Mouse (Mus musculus): ENCODE data around the gene Elob. TPM values are rescaled to one million over a fixed set of nuclear protein-coding genes. Genes with fewer than 3 reads are reported as not detected.

The Elob gene
- polyA plus RNA-seq, 1 experiment = 719 TPM

- TF ChIP-seq FLI1 (IDR thresholded peaks at IDR 0.05; ENCODE audit: low read length) (no peak), GATA1 (IDR thresholded peaks at IDR 0.05; ENCODE audit: borderline replicate concordance, low read length) (no peak)
- Histone ChIP-seq H3K36me3 (replicated peaks; ENCODE audit: low read length) (no peaks in the 10 kb centered on the region), H3K27me3 (replicated peaks) (peaks cover 17% of the 10 kb centered on the region), H3K9me3 (peaks cover 5% of the 10 kb centered on the region; the same call in 1 of the 2 replicates), H3K4me1 (peaks cover 5% of the 10 kb centered on the region; the same call in 1 of the 2 replicates), H3K4me3 (replicated peaks) (no peak overlapping the region)
Observed at GRCm38 (mm10) chr17:23854229-23854765, 25.4 kb upstream of the Elob start.

- peak overlapping the region; percentile 20 for H3K4me3 ChIP-seq (replicated peaks)
- TF ChIP-seq FLI1 (IDR thresholded peaks at IDR 0.05; ENCODE audit: low read length) (no peak), GATA1 (IDR thresholded peaks at IDR 0.05; ENCODE audit: borderline replicate concordance, low read length) (no peak)
- peaks cover 5% of the 10 kb centered on the region; the same call in 1 of the 2 replicates for H3K4me1 ChIP-seq
- H3K36me3 ChIP-seq (replicated peaks; ENCODE audit: low read length) = no peaks in the 10 kb centered on the region
- H3K27me3 ChIP-seq (replicated peaks) = peaks cover 17% of the 10 kb centered on the region
- peaks cover 7% of the 10 kb centered on the region; the same call in 1 of the 2 replicates for H3K9me3 ChIP-seq
Observed at GRCm38 (mm10) chr17:23853292-23853691, 24.4 kb upstream of the Elob start.

- TF ChIP-seq GATA1 (IDR thresholded peaks at IDR 0.05; ENCODE audit: borderline replicate concordance, low read length) = no peak
- no peak for TF ChIP-seq FLI1 (IDR thresholded peaks at IDR 0.05; ENCODE audit: low read length)
- Histone ChIP-seq H3K36me3 (replicated peaks; ENCODE audit: low read length) (no peaks in the 10 kb centered on the region), H3K27me3 (replicated peaks) (peaks cover 15% of the 10 kb centered on the region), H3K9me3 (peaks cover 9% of the 10 kb centered on the region; the same call in 1 of the 2 replicates), H3K4me3 (replicated peaks) (no peak overlapping the region), H3K4me1 (peaks cover 5% of the 10 kb centered on the region; the same call in 1 of the 2 replicates)
Observed at GRCm38 (mm10) chr17:23850853-23851749, 22.2 kb upstream of the Elob start.

GRCm38 (mm10) chr17:23850028-23850427, 21.1 kb upstream of the Elob start:
- Histone ChIP-seq H3K9me3 (peaks cover 9% of the 10 kb centered on the region; the same call in 1 of the 2 replicates), H3K4me3 (replicated peaks) (no peak overlapping the region), H3K27me3 (replicated peaks) (peaks cover 12% of the 10 kb centered on the region), H3K4me1 (peaks cover 5% of the 10 kb centered on the region; the same call in 1 of the 2 replicates), H3K36me3 (replicated peaks; ENCODE audit: low read length) (no peaks in the 10 kb centered on the region)
- TF ChIP-seq GATA1 (IDR thresholded peaks at IDR 0.05; ENCODE audit: borderline replicate concordance, low read length) = no peak
- no peak for TF ChIP-seq FLI1 (IDR thresholded peaks at IDR 0.05; ENCODE audit: low read length)

GRCm38 (mm10) chr17:23843812-23844273, 14.9 kb upstream of the Elob start, which contains the start of the genes Prss32 and Prss41:
TSS of gene Prss32 (plus strand) at chr17:23843855.
TSS of gene Prss41 (minus strand) at chr17:23844172.
- H3K4me3 ChIP-seq (replicated peaks) = peak within 1 kb of the TSS; percentile 87
- no peaks in the 10 kb centered on the region for H3K36me3 ChIP-seq (replicated peaks; ENCODE audit: low read length)
- 0 out of 2 replicates have a peak, but pooled peaks cover 4% of the 10 kb centered on the region for H3K9me3 ChIP-seq
- peaks cover 7% of the 10 kb centered on the region for H3K27me3 ChIP-seq (replicated peaks)
- peaks cover 10% of the 10 kb centered on the region for H3K4me1 ChIP-seq
- TF ChIP-seq GATA1 (IDR thresholded peaks at IDR 0.05; ENCODE audit: borderline replicate concordance, low read length) = no peak
- no peak for TF ChIP-seq FLI1 (IDR thresholded peaks at IDR 0.05; ENCODE audit: low read length)

- Histone ChIP-seq H3K27me3 (replicated peaks) (peaks cover 7% of the 10 kb centered on the region), H3K36me3 (replicated peaks; ENCODE audit: low read length) (no peaks in the 10 kb centered on the region), H3K4me3 (replicated peaks) (peak overlapping the region; percentile 87), H3K4me1 (peaks cover 10% of the 10 kb centered on the region), H3K9me3 (0 out of 2 replicates have a peak, but pooled peaks cover 2% of the 10 kb centered on the region)
- no peak for TF ChIP-seq FLI1 (IDR thresholded peaks at IDR 0.05; ENCODE audit: low read length)
- TF ChIP-seq GATA1 (IDR thresholded peaks at IDR 0.05; ENCODE audit: borderline replicate concordance, low read length) = no peak
Observed at GRCm38 (mm10) chr17:23843141-23843811, 14.3 kb upstream of the Elob start.

GRCm38 (mm10) chr17:23841145-23841544, 12.2 kb upstream of the Elob start:
- peaks cover 12% of the 10 kb centered on the region for H3K27me3 ChIP-seq (replicated peaks)
- H3K4me3 ChIP-seq (replicated peaks) = no peak overlapping the region
- H3K36me3 ChIP-seq (replicated peaks; ENCODE audit: low read length) = no peaks in the 10 kb centered on the region
- peaks cover 18% of the 10 kb centered on the region for H3K4me1 ChIP-seq
- TF ChIP-seq FLI1 (IDR thresholded peaks at IDR 0.05; ENCODE audit: low read length) (no peak), GATA1 (IDR thresholded peaks at IDR 0.05; ENCODE audit: borderline replicate concordance, low read length) (no peak)
- H3K9me3 ChIP-seq = no peaks in the 10 kb centered on the region

- TF ChIP-seq GATA1 (IDR thresholded peaks at IDR 0.05; ENCODE audit: borderline replicate concordance, low read length) (no peak), FLI1 (IDR thresholded peaks at IDR 0.05; ENCODE audit: low read length) (no peak)
- peaks cover 44% of the 10 kb centered on the region for H3K27me3 ChIP-seq (replicated peaks)
Observed at GRCm38 (mm10) chr17:23836006-23836575, 7.2 kb upstream of the Elob start, which contains the start of gene Prss33. TSS of gene Prss33 (minus strand) at chr17:23836056.

GRCm38 (mm10) chr17:23831201-23831600, 2.3 kb upstream of the Elob start:
- Histone ChIP-seq H3K9me3 (no peaks in the 10 kb centered on the region), H3K36me3 (replicated peaks; ENCODE audit: low read length) (peaks cover 14% of the 10 kb centered on the region), H3K4me3 (replicated peaks) (no peak overlapping the region), H3K4me1 (peaks cover 29% of the 10 kb centered on the region), H3K27me3 (replicated peaks) (peaks cover 32% of the 10 kb centered on the region)
- TF ChIP-seq FLI1 (IDR thresholded peaks at IDR 0.05; ENCODE audit: low read length) (no peak), GATA1 (IDR thresholded peaks at IDR 0.05; ENCODE audit: borderline replicate concordance, low read length) (no peak)

More at GRCm38 (mm10) chr17:23836006-23836575, 7.2 kb upstream of the Elob start, which contains the start of gene Prss33:
- Histone ChIP-seq H3K4me1 (peaks cover 13% of the 10 kb centered on the region), H3K9me3 (no peaks in the 10 kb centered on the region), H3K4me3 (replicated peaks) (peak within 1 kb of the TSS; percentile 26), H3K36me3 (replicated peaks; ENCODE audit: low read length) (no peaks in the 10 kb centered on the region)
